Mouse (Mus musculus): ENCODE measurements around the gene Syne1. TPM values are rescaled to one million over a fixed set of nuclear protein-coding genes. Genes with fewer than 3 reads are reported as not detected.

Gene Syne1
- total and polyA plus RNA-seq, 2 experiments, result 9.6 to 26.4 TPM

GRCm38 (mm10) chr10:5367465-5368011, 183.7 kb downstream of the Syne1 start:
- no peak for TF ChIP-seq CTCF (IDR thresholded peaks at IDR 0.05; ENCODE audit: low read depth, low read length)
- TF ChIP-seq POLR2A (IDR thresholded peaks at IDR 0.05; ENCODE audit: extremely low read depth, insufficient read depth, low read length), result no peak
- no peaks in the 10 kb centered on the region for H3K36me3 ChIP-seq (ENCODE audit: control insufficient read depth, insufficient read depth, low read length)
- no peak overlapping the region for H3K4me3 ChIP-seq (ENCODE audit: insufficient read depth, low read depth, low read length)
- no peaks in the 10 kb centered on the region for H3K79me2 ChIP-seq (ENCODE audit: control insufficient read depth, insufficient read depth, low read length)
- no peaks in the 10 kb centered on the region for H3K27me3 ChIP-seq (ENCODE audit: control insufficient read depth, insufficient read depth, low read length)
- H3K4me1 ChIP-seq (ENCODE audit: control insufficient read depth, insufficient read depth, low read length), result no peaks in the 10 kb centered on the region
- no peak overlapping the region for H3K9ac ChIP-seq (ENCODE audit: low read depth, low read length)
- no peak overlapping the region for H3K27ac ChIP-seq (replicated peaks; ENCODE audit: insufficient read depth, low read depth, low read length)
- WGBS, result 76% methylated on average over 12 of the region's 12 CpGs
- DNase-seq (ENCODE audit: extremely low read depth, low read depth, low spot score), result no peak

- Histone ChIP-seq H3K4me1 (ENCODE audit: control insufficient read depth, insufficient read depth, low read length) (no peaks in the 10 kb centered on the region), H3K36me3 (ENCODE audit: control insufficient read depth, insufficient read depth, low read length) (peaks cover 3% of the 10 kb centered on the region; the same call in 1 of the 2 replicates), H3K9ac (ENCODE audit: low read depth, low read length) (no peak overlapping the region), H3K79me2 (ENCODE audit: control insufficient read depth, insufficient read depth, low read length) (no peaks in the 10 kb centered on the region), H3K4me3 (ENCODE audit: insufficient read depth, low read depth, low read length) (no peak overlapping the region), H3K27me3 (ENCODE audit: control insufficient read depth, insufficient read depth, low read length) (no peaks in the 10 kb centered on the region), H3K27ac (replicated peaks; ENCODE audit: insufficient read depth, low read depth, low read length) (no peak overlapping the region)
- DNase-seq (ENCODE audit: extremely low read depth, low read depth, low spot score), result no peak
- 78% methylated on average over 7 of the region's 7 CpGs for WGBS
- TF ChIP-seq CTCF (IDR thresholded peaks at IDR 0.05; ENCODE audit: low read depth, low read length), result no peak
- no peak for TF ChIP-seq POLR2A (IDR thresholded peaks at IDR 0.05; ENCODE audit: extremely low read depth, insufficient read depth, low read length)
Measured at GRCm38 (mm10) chr10:5360560-5360959, 190.7 kb downstream of the Syne1 start.

GRCm38 (mm10) chr10:5356614-5357013, 194.7 kb downstream of the Syne1 start:
- Histone ChIP-seq H3K4me1 (ENCODE audit: control insufficient read depth, insufficient read depth, low read length) (no peaks in the 10 kb centered on the region), H3K9ac (ENCODE audit: low read depth, low read length) (no peak overlapping the region), H3K27ac (replicated peaks; ENCODE audit: insufficient read depth, low read depth, low read length) (no peak overlapping the region), H3K4me3 (ENCODE audit: insufficient read depth, low read depth, low read length) (no peak overlapping the region), H3K27me3 (ENCODE audit: control insufficient read depth, insufficient read depth, low read length) (no peaks in the 10 kb centered on the region), H3K79me2 (ENCODE audit: control insufficient read depth, insufficient read depth, low read length) (no peaks in the 10 kb centered on the region), H3K36me3 (ENCODE audit: control insufficient read depth, insufficient read depth, low read length) (peaks cover 3% of the 10 kb centered on the region; the same call in 1 of the 2 replicates)
- DNase-seq (ENCODE audit: extremely low read depth, low read depth, low spot score), result no peak
- 94% methylated on average over 5 of the region's 5 CpGs for WGBS
- TF ChIP-seq CTCF (IDR thresholded peaks at IDR 0.05; ENCODE audit: low read depth, low read length) (no peak), POLR2A (IDR thresholded peaks at IDR 0.05; ENCODE audit: extremely low read depth, insufficient read depth, low read length) (no peak)

GRCm38 (mm10) chr10:5353390-5353789, 197.9 kb downstream of the Syne1 start:
- Histone ChIP-seq H3K36me3 (ENCODE audit: control insufficient read depth, insufficient read depth, low read length) (peaks cover 15% of the 10 kb centered on the region; the same call in 1 of the 2 replicates), H3K9ac (ENCODE audit: low read depth, low read length) (no peak overlapping the region), H3K27ac (replicated peaks; ENCODE audit: insufficient read depth, low read depth, low read length) (no peak overlapping the region), H3K27me3 (ENCODE audit: control insufficient read depth, insufficient read depth, low read length) (no peaks in the 10 kb centered on the region), H3K4me1 (ENCODE audit: control insufficient read depth, insufficient read depth, low read length) (no peaks in the 10 kb centered on the region), H3K79me2 (ENCODE audit: control insufficient read depth, insufficient read depth, low read length) (no peaks in the 10 kb centered on the region), H3K4me3 (ENCODE audit: insufficient read depth, low read depth, low read length) (no peak overlapping the region)
- DNase-seq (ENCODE audit: extremely low read depth, low read depth, low spot score), result no peak
- WGBS, result 92% methylated on average over 1 of the region's 1 CpGs
- TF ChIP-seq CTCF (IDR thresholded peaks at IDR 0.05; ENCODE audit: low read depth, low read length), result no peak
- no peak for TF ChIP-seq POLR2A (IDR thresholded peaks at IDR 0.05; ENCODE audit: extremely low read depth, insufficient read depth, low read length)

GRCm38 (mm10) chr10:5346911-5347310, 204.4 kb downstream of the Syne1 start:
- no peak overlapping the region for H3K9ac ChIP-seq (ENCODE audit: low read depth, low read length)
- no peaks in the 10 kb centered on the region for H3K4me1 ChIP-seq (ENCODE audit: control insufficient read depth, insufficient read depth, low read length)
- WGBS, result 67% methylated on average over 1 of the region's 1 CpGs
- H3K27me3 ChIP-seq (ENCODE audit: control insufficient read depth, insufficient read depth, low read length), result no peaks in the 10 kb centered on the region
- no peak for DNase-seq (ENCODE audit: extremely low read depth, low read depth, low spot score)
- TF ChIP-seq CTCF (IDR thresholded peaks at IDR 0.05; ENCODE audit: low read depth, low read length) (no peak), POLR2A (IDR thresholded peaks at IDR 0.05; ENCODE audit: extremely low read depth, insufficient read depth, low read length) (no peak)
- no peak overlapping the region for H3K27ac ChIP-seq (replicated peaks; ENCODE audit: insufficient read depth, low read depth, low read length)
- no peak overlapping the region for H3K4me3 ChIP-seq (ENCODE audit: insufficient read depth, low read depth, low read length)
- no peaks in the 10 kb centered on the region for H3K79me2 ChIP-seq (ENCODE audit: control insufficient read depth, insufficient read depth, low read length)
- H3K36me3 ChIP-seq (ENCODE audit: control insufficient read depth, insufficient read depth, low read length), result peaks cover 16% of the 10 kb centered on the region; the same call in 1 of the 2 replicates

GRCm38 (mm10) chr10:5343211-5343610, 208.1 kb downstream of the Syne1 start:
- H3K4me3 ChIP-seq (ENCODE audit: insufficient read depth, low read depth, low read length), result no peak overlapping the region
- peaks cover 1% of the 10 kb centered on the region; the same call in 1 of the 2 replicates for H3K36me3 ChIP-seq (ENCODE audit: control insufficient read depth, insufficient read depth, low read length)
- no peaks in the 10 kb centered on the region for H3K27me3 ChIP-seq (ENCODE audit: control insufficient read depth, insufficient read depth, low read length)
- no peak for TF ChIP-seq POLR2A (IDR thresholded peaks at IDR 0.05; ENCODE audit: extremely low read depth, insufficient read depth, low read length)
- TF ChIP-seq CTCF (IDR thresholded peaks at IDR 0.05; ENCODE audit: low read depth, low read length), result no peak
- no peaks in the 10 kb centered on the region for H3K4me1 ChIP-seq (ENCODE audit: control insufficient read depth, insufficient read depth, low read length)
- no peak for DNase-seq (ENCODE audit: extremely low read depth, low read depth, low spot score)
- H3K79me2 ChIP-seq (ENCODE audit: control insufficient read depth, insufficient read depth, low read length), result no peaks in the 10 kb centered on the region
- H3K27ac ChIP-seq (replicated peaks; ENCODE audit: insufficient read depth, low read depth, low read length), result no peak overlapping the region
- no peak overlapping the region for H3K9ac ChIP-seq (ENCODE audit: low read depth, low read length)
- 76% methylated on average over 4 of the region's 4 CpGs for WGBS

Measured in liver, adult 2 months (tissue).